Mouse (Mus musculus) A20 (cell line): ENCODE results near the gene Vamp2.

Experiments used
- DNase-seq: peaks from one replicate; pipeline ENCODE4 v3.0.0-alpha.2; 2011; ENCODE audit warnings: low read depth, low spot score

Gene Vamp2

GRCm38 (mm10) chr11:69133566-69133922 lies 45.3 kb downstream of the Vamp2 start:
- no peak for DNase-seq

- DNase-seq: peak; percentile 66
Measured at GRCm38 (mm10) chr11:69133923-69134621, 45.8 kb downstream of the Vamp2 start.

GRCm38 (mm10) chr11:69134622-69134968 lies 46.3 kb downstream of the Vamp2 start:
- no peak for DNase-seq

GRCm38 (mm10) chr11:69135361-69135760 lies 47.1 kb downstream of the Vamp2 start:
- no peak for DNase-seq
